Mouse (Mus musculus): ENCODE results near the gene Pcdh8. TPM values are rescaled to one million over a fixed set of nuclear protein-coding genes. Genes with fewer than 3 reads are reported as not detected.

Pcdh8 gene
- polyA plus RNA-seq, 1 experiment from 2014 or later = 0.97 TPM

GRCm38 (mm10) chr14:79738441-79738840 is 32.7 kb downstream of the Pcdh8 start:
- Histone ChIP-seq H3K9ac (ENCODE audit: low read length) (no peak overlapping the region), H3K4me3 (ENCODE audit: low read depth, low read length) (no peak overlapping the region), H3K27me3 (ENCODE audit: control insufficient read depth, insufficient read depth, low read length) (no peaks in the 10 kb centered on the region), H3K36me3 (ENCODE audit: control insufficient read depth, insufficient read depth, low read length) (no peaks in the 10 kb centered on the region), H3K4me2 (replicated peaks; ENCODE audit: low read depth) (no peak overlapping the region), H3K27ac (replicated peaks) (no peak overlapping the region), H3K4me1 (replicated peaks; ENCODE audit: control insufficient read depth, insufficient read depth) (no peaks in the 10 kb centered on the region), H3K9me3 (ENCODE audit: control insufficient read depth, low read length) (no peaks in the 10 kb centered on the region)
- ATAC-seq (ENCODE audit: low FRiP score, low TSS enrichment) (no peak), DNase-seq (ENCODE audit: low spot score) (no peak)
- WGBS = 39% methylated on average over 9 of the region's 9 CpGs
- TF ChIP-seq CTCF (IDR thresholded peaks at IDR 0.05; ENCODE audit: low read depth) = no peak
- TF ChIP-seq EP300 (optimal IDR thresholded peaks at IDR 0.05) = no peak

- no peak overlapping the region for H3K9ac ChIP-seq (ENCODE audit: low read length)
- WGBS = 42% methylated on average over 9 of the region's 9 CpGs
- no peak overlapping the region for H3K27ac ChIP-seq (replicated peaks)
- no peaks in the 10 kb centered on the region for H3K36me3 ChIP-seq (ENCODE audit: control insufficient read depth, insufficient read depth, low read length)
- H3K4me2 ChIP-seq (replicated peaks; ENCODE audit: low read depth) = no peak overlapping the region
- H3K9me3 ChIP-seq (ENCODE audit: control insufficient read depth, low read length) = no peaks in the 10 kb centered on the region
- H3K4me3 ChIP-seq (ENCODE audit: low read depth, low read length) = no peak overlapping the region
- DNase-seq (ENCODE audit: low spot score) = peak; percentile 15
- no peaks in the 10 kb centered on the region for H3K27me3 ChIP-seq (ENCODE audit: control insufficient read depth, insufficient read depth, low read length)
- ATAC-seq (ENCODE audit: low FRiP score, low TSS enrichment) = no peak
- H3K4me1 ChIP-seq (replicated peaks; ENCODE audit: control insufficient read depth, insufficient read depth) = no peaks in the 10 kb centered on the region
- TF ChIP-seq CTCF (IDR thresholded peaks at IDR 0.05; ENCODE audit: low read depth) = peak; percentile 65
- TF ChIP-seq EP300 (optimal IDR thresholded peaks at IDR 0.05) = no peak
Measured at GRCm38 (mm10) chr14:79737642-79738379, 33.3 kb downstream of the Pcdh8 start.

- ATAC-seq (ENCODE audit: low FRiP score, low TSS enrichment) (no peak), DNase-seq (ENCODE audit: low spot score) (no peak)
- 61% methylated on average over 6 of the region's 6 CpGs for WGBS
- Histone ChIP-seq H3K9me3 (ENCODE audit: control insufficient read depth, low read length) (no peaks in the 10 kb centered on the region), H3K27ac (replicated peaks) (no peak overlapping the region), H3K4me1 (replicated peaks; ENCODE audit: control insufficient read depth, insufficient read depth) (no peaks in the 10 kb centered on the region), H3K9ac (ENCODE audit: low read length) (no peak overlapping the region), H3K4me3 (ENCODE audit: low read depth, low read length) (no peak overlapping the region), H3K4me2 (replicated peaks; ENCODE audit: low read depth) (no peak overlapping the region), H3K27me3 (ENCODE audit: control insufficient read depth, insufficient read depth, low read length) (no peaks in the 10 kb centered on the region), H3K36me3 (ENCODE audit: control insufficient read depth, insufficient read depth, low read length) (no peaks in the 10 kb centered on the region)
- no peak for TF ChIP-seq EP300 (optimal IDR thresholded peaks at IDR 0.05)
- no peak for TF ChIP-seq CTCF (IDR thresholded peaks at IDR 0.05; ENCODE audit: low read depth)
Measured at GRCm38 (mm10) chr14:79736781-79737180, 34.3 kb downstream of the Pcdh8 start.

GRCm38 (mm10) chr14:79733501-79733900 is 37.6 kb downstream of the Pcdh8 start:
- H3K4me2 ChIP-seq (replicated peaks; ENCODE audit: low read depth) = no peak overlapping the region
- H3K9me3 ChIP-seq (ENCODE audit: control insufficient read depth, low read length) = no peaks in the 10 kb centered on the region
- DNase-seq (ENCODE audit: low spot score) (no peak), ATAC-seq (ENCODE audit: low FRiP score, low TSS enrichment) (no peak)
- TF ChIP-seq CTCF (IDR thresholded peaks at IDR 0.05; ENCODE audit: low read depth) (no peak), EP300 (optimal IDR thresholded peaks at IDR 0.05) (no peak)
- WGBS = 64% methylated on average over 6 of the region's 6 CpGs
- H3K36me3 ChIP-seq (ENCODE audit: control insufficient read depth, insufficient read depth, low read length) = no peaks in the 10 kb centered on the region
- H3K27ac ChIP-seq (replicated peaks) = no peak overlapping the region
- H3K27me3 ChIP-seq (ENCODE audit: control insufficient read depth, insufficient read depth, low read length) = no peaks in the 10 kb centered on the region
- H3K4me3 ChIP-seq (ENCODE audit: low read depth, low read length) = no peak overlapping the region
- H3K9ac ChIP-seq (ENCODE audit: low read length) = no peak overlapping the region
- no peaks in the 10 kb centered on the region for H3K4me1 ChIP-seq (replicated peaks; ENCODE audit: control insufficient read depth, insufficient read depth)

GRCm38 (mm10) chr14:79728811-79729210 is 42.3 kb downstream of the Pcdh8 start:
- 51% methylated on average over 6 of the region's 6 CpGs for WGBS
- no peak for ATAC-seq (ENCODE audit: low FRiP score, low TSS enrichment)
- H3K27me3 ChIP-seq (ENCODE audit: control insufficient read depth, insufficient read depth, low read length) = no peaks in the 10 kb centered on the region
- no peak overlapping the region for H3K4me2 ChIP-seq (replicated peaks; ENCODE audit: low read depth)
- no peak for TF ChIP-seq EP300 (optimal IDR thresholded peaks at IDR 0.05)
- TF ChIP-seq CTCF (IDR thresholded peaks at IDR 0.05; ENCODE audit: low read depth) = no peak
- H3K36me3 ChIP-seq (ENCODE audit: control insufficient read depth, insufficient read depth, low read length) = no peaks in the 10 kb centered on the region
- no peak for DNase-seq (ENCODE audit: low spot score)
- no peak overlapping the region for H3K27ac ChIP-seq (replicated peaks)
- H3K4me1 ChIP-seq (replicated peaks; ENCODE audit: control insufficient read depth, insufficient read depth) = no peaks in the 10 kb centered on the region
- no peak overlapping the region for H3K4me3 ChIP-seq (ENCODE audit: low read depth, low read length)
- H3K9ac ChIP-seq (ENCODE audit: low read length) = no peak overlapping the region
- no peaks in the 10 kb centered on the region for H3K9me3 ChIP-seq (ENCODE audit: control insufficient read depth, low read length)

GRCm38 (mm10) chr14:79724002-79724681 is 47.0 kb downstream of the Pcdh8 start:
- Histone ChIP-seq H3K27ac (replicated peaks) (no peak overlapping the region), H3K4me2 (replicated peaks; ENCODE audit: low read depth) (no peak overlapping the region), H3K9me3 (ENCODE audit: control insufficient read depth, low read length) (no peaks in the 10 kb centered on the region), H3K36me3 (ENCODE audit: control insufficient read depth, insufficient read depth, low read length) (no peaks in the 10 kb centered on the region), H3K9ac (ENCODE audit: low read length) (no peak overlapping the region), H3K27me3 (ENCODE audit: control insufficient read depth, insufficient read depth, low read length) (no peaks in the 10 kb centered on the region), H3K4me3 (ENCODE audit: low read depth, low read length) (no peak overlapping the region), H3K4me1 (replicated peaks; ENCODE audit: control insufficient read depth, insufficient read depth) (no peaks in the 10 kb centered on the region)
- WGBS = 79% methylated on average over 18 of the region's 18 CpGs
- TF ChIP-seq CTCF (IDR thresholded peaks at IDR 0.05; ENCODE audit: low read depth) (no peak), EP300 (optimal IDR thresholded peaks at IDR 0.05) (no peak)
- DNase-seq (ENCODE audit: low spot score) (no peak), ATAC-seq (ENCODE audit: low FRiP score, low TSS enrichment) (no peak)

Data from stomach, postnatal 0 days (tissue).